Mouse (Mus musculus) neural tube, embryonic 14.5 days (tissue): Measurements from ENCODE around the gene Mrap2. TPM values are rescaled to one million over a fixed set of nuclear protein-coding genes. Genes with fewer than 3 reads are reported as not detected.
A peak's percentile ranks its signal among the peaks of the same experiment; 100 is the strongest.

Experiments used
- ATAC-seq: fragments of 200-750 bp; cut with Nextera tagmentation; 2 replicates; pipeline ENCODE4 v1.8.0; 2017; ENCODE audit warnings: low read depth, mild to moderate bottlenecking, moderate TSS enrichment, moderate library complexity
- H3K27ac ChIP-seq: fragments of 300-500 bp; sonication (generic); 2 replicates; pipeline ENCODE4 v1.5.1; 2014; ENCODE audit warnings: low read depth, mild to moderate bottlenecking, control low read depth, low read length, moderate library complexity, mixed read lengths
- H3K27me3 ChIP-seq: fragments of 300-500 bp; sonication (generic); 2 replicates; pipeline ENCODE4 v1.6.1; 2014; ENCODE audit warnings: low read length; ENCODE audit not compliant: control insufficient read depth, insufficient read depth
- H3K36me3 ChIP-seq: fragments of 300-500 bp; sonication (generic); 2 replicates; pipeline ENCODE4 v1.6.1; 2014; ENCODE audit warnings: low read length, mixed read lengths; ENCODE audit not compliant: control insufficient read depth, insufficient read depth
- H3K4me1 ChIP-seq: fragments of 300-500 bp; sonication (generic); 2 replicates; pipeline ENCODE4 v1.6.1; 2014; ENCODE audit warnings: low read length; ENCODE audit not compliant: control insufficient read depth, insufficient read depth
- H3K4me2 ChIP-seq: fragments of 300-500 bp; sonication (generic); 2 replicates; pipeline ENCODE4 v1.6.1; 2014; ENCODE audit warnings: mild to moderate bottlenecking, low read depth, low read length, control low read depth
- H3K4me3 ChIP-seq: fragments of 300-500 bp; sonication (generic); 2 replicates; pipeline ENCODE4 v1.5.1; 2014; ENCODE audit warnings: low read depth, low read length, control low read depth, mixed read lengths
- H3K9ac ChIP-seq: fragments of 300-500 bp; sonication (generic); replicated peaks from 2 replicates; pipeline ENCODE4 v1.6.1; 2014; ENCODE audit warnings: low read depth, mild to moderate bottlenecking, control low read depth, low read length, mixed read lengths
- H3K9me3 ChIP-seq: fragments of 300-500 bp; sonication (generic); 2 replicates; pipeline ENCODE4 v1.6.1; 2016; ENCODE audit warnings: low read length; ENCODE audit not compliant: control insufficient read depth
- WGBS: fragments of 180-500 bp; shearing (Covaris S2); extraction: QIAGEN DNeasy Blood & Tissue Kit; methylation state at CpG from one replicate; pipeline ENCODE4 v1.1.7; 2014; 5-methylcytosine and 5-hydroxymethylcytosine counted together
- polyA plus RNA-seq: library from polyadenylated mRNA; unstranded; fragments of >200 nt; fragmentation: Nextera tagmentation; extraction: Ambion mirVana; gene quantifications from 2 replicates; pipeline ENCODE4 v1.2.1, GENCODE M21; 2014

Mrap2 gene
- polyA plus RNA-seq, 1 experiment from 2014 or later: 3.4 TPM

GRCm38 (mm10) chr9:87168051-87168450 lies 23.9 kb downstream of the Mrap2 start:
- no peak overlapping the region for H3K27ac ChIP-seq
- ATAC-seq: no peak
- no peak overlapping the region for H3K4me3 ChIP-seq
- no peaks in the 10 kb centered on the region for H3K4me1 ChIP-seq
- no peaks in the 10 kb centered on the region for H3K9me3 ChIP-seq
- H3K9ac ChIP-seq: no peak overlapping the region
- H3K27me3 ChIP-seq: no peaks in the 10 kb centered on the region
- H3K36me3 ChIP-seq: no peaks in the 10 kb centered on the region
- WGBS: 76% methylated on average over 3 of the region's 3 CpGs
- H3K4me2 ChIP-seq: no peak overlapping the region

- 90% methylated on average over 12 of the region's 12 CpGs for WGBS
- Histone ChIP-seq H3K27ac (no peak overlapping the region), H3K9me3 (no peaks in the 10 kb centered on the region), H3K4me3 (no peak overlapping the region), H3K4me2 (no peak overlapping the region), H3K9ac (no peak overlapping the region), H3K4me1 (no peaks in the 10 kb centered on the region), H3K27me3 (no peaks in the 10 kb centered on the region), H3K36me3 (no peaks in the 10 kb centered on the region)
- no peak for ATAC-seq
Measured at GRCm38 (mm10) chr9:87169144-87169543, 25.0 kb downstream of the Mrap2 start.

GRCm38 (mm10) chr9:87170891-87171290 lies 26.8 kb downstream of the Mrap2 start:
- no peak overlapping the region for H3K4me3 ChIP-seq
- no peak for ATAC-seq

GRCm38 (mm10) chr9:87171517-87171916 lies 27.4 kb downstream of the Mrap2 start:
- H3K27ac ChIP-seq: no peak overlapping the region
- H3K4me1 ChIP-seq: no peaks in the 10 kb centered on the region
- no peaks in the 10 kb centered on the region for H3K27me3 ChIP-seq
- no peak for ATAC-seq
- no peak overlapping the region for H3K4me2 ChIP-seq
- WGBS: 91% methylated on average over 3 of the region's 3 CpGs
- H3K9ac ChIP-seq: no peak overlapping the region
- no peaks in the 10 kb centered on the region for H3K36me3 ChIP-seq
- H3K4me3 ChIP-seq: no peak overlapping the region
- H3K9me3 ChIP-seq: no peaks in the 10 kb centered on the region

More at GRCm38 (mm10) chr9:87170891-87171290, 26.8 kb downstream of the Mrap2 start:
- no peak overlapping the region for H3K27ac ChIP-seq
- no peak overlapping the region for H3K9ac ChIP-seq
- H3K36me3 ChIP-seq: no peaks in the 10 kb centered on the region
- no peak overlapping the region for H3K4me2 ChIP-seq
- WGBS: 70% methylated on average over 3 of the region's 3 CpGs
- no peaks in the 10 kb centered on the region for H3K27me3 ChIP-seq
- no peaks in the 10 kb centered on the region for H3K4me1 ChIP-seq
- no peaks in the 10 kb centered on the region for H3K9me3 ChIP-seq

- Histone ChIP-seq H3K9ac (no peak overlapping the region), H3K9me3 (no peaks in the 10 kb centered on the region), H3K27me3 (no peaks in the 10 kb centered on the region), H3K36me3 (no peaks in the 10 kb centered on the region), H3K4me2 (no peak overlapping the region), H3K4me3 (no peak overlapping the region), H3K27ac (no peak overlapping the region), H3K4me1 (no peaks in the 10 kb centered on the region)
- peak; percentile 28; the same call in 1 of the 2 replicates for ATAC-seq
- WGBS: 68% methylated on average over 7 of the region's 7 CpGs
Measured at GRCm38 (mm10) chr9:87178534-87178933, 34.4 kb downstream of the Mrap2 start.

- Histone ChIP-seq H3K27ac (no peak overlapping the region), H3K4me1 (no peaks in the 10 kb centered on the region), H3K4me3 (no peak overlapping the region), H3K36me3 (no peaks in the 10 kb centered on the region), H3K27me3 (no peaks in the 10 kb centered on the region), H3K9me3 (no peaks in the 10 kb centered on the region), H3K9ac (no peak overlapping the region), H3K4me2 (no peak overlapping the region)
- no peak for ATAC-seq
- WGBS: 91% methylated on average over 10 of the region's 10 CpGs
Measured at GRCm38 (mm10) chr9:87182231-87182630, 38.1 kb downstream of the Mrap2 start.

- H3K27me3 ChIP-seq: no peaks in the 10 kb centered on the region
- peaks cover 5% of the 10 kb centered on the region; the same call in 1 of the 2 replicates for H3K36me3 ChIP-seq
- ATAC-seq: no peak
- H3K4me3 ChIP-seq: no peak overlapping the region
- no peak overlapping the region for H3K9ac ChIP-seq
- H3K4me1 ChIP-seq: no peaks in the 10 kb centered on the region
- H3K27ac ChIP-seq: no peak overlapping the region
- WGBS: 90% methylated on average over 4 of the region's 4 CpGs
- H3K9me3 ChIP-seq: no peaks in the 10 kb centered on the region
- H3K4me2 ChIP-seq: no peak overlapping the region
Measured at GRCm38 (mm10) chr9:87187336-87187735, 43.2 kb downstream of the Mrap2 start.

- H3K4me2 ChIP-seq: no peak overlapping the region
- no peaks in the 10 kb centered on the region for H3K4me1 ChIP-seq
- ATAC-seq: no peak
- H3K27ac ChIP-seq: no peak overlapping the region
- no peak overlapping the region for H3K4me3 ChIP-seq
- WGBS: 100% methylated on average over 1 of the region's 1 CpGs
- H3K9me3 ChIP-seq: no peaks in the 10 kb centered on the region
- no peaks in the 10 kb centered on the region for H3K27me3 ChIP-seq
- H3K36me3 ChIP-seq: peaks cover 21% of the 10 kb centered on the region
- no peak overlapping the region for H3K9ac ChIP-seq
Measured at GRCm38 (mm10) chr9:87193721-87194120, 49.6 kb downstream of the Mrap2 start.

GRCm38 (mm10) chr9:87197277-87197676 lies 53.2 kb downstream of the Mrap2 start:
- ATAC-seq: no peak
- no peak overlapping the region for H3K27ac ChIP-seq
- H3K9me3 ChIP-seq: no peaks in the 10 kb centered on the region
- no peak overlapping the region for H3K4me3 ChIP-seq
- H3K4me2 ChIP-seq: no peak overlapping the region
- H3K9ac ChIP-seq: no peak overlapping the region
- 85% methylated on average over 3 of the region's 3 CpGs for WGBS
- H3K27me3 ChIP-seq: no peaks in the 10 kb centered on the region
- H3K36me3 ChIP-seq: peaks cover 25% of the 10 kb centered on the region
- no peaks in the 10 kb centered on the region for H3K4me1 ChIP-seq

- Histone ChIP-seq H3K4me2 (no peak overlapping the region), H3K36me3 (peaks cover 19% of the 10 kb centered on the region), H3K9ac (no peak overlapping the region), H3K9me3 (no peaks in the 10 kb centered on the region), H3K27ac (no peak overlapping the region), H3K4me3 (no peak overlapping the region), H3K4me1 (no peaks in the 10 kb centered on the region), H3K27me3 (no peaks in the 10 kb centered on the region)
- no peak for ATAC-seq
- 90% methylated on average over 6 of the region's 6 CpGs for WGBS
Measured at GRCm38 (mm10) chr9:87198036-87198435, 53.9 kb downstream of the Mrap2 start.
